Mouse (Mus musculus) forebrain, embryonic 13.5 days (tissue): ENCODE results near the gene Gm49369. TPM values are rescaled to one million over a fixed set of nuclear protein-coding genes. Genes with fewer than 3 reads are reported as not detected.
"Not testable (repeated sequence)": the region's sequence is repeated elsewhere in the genome, so short reads cannot be mapped to it uniquely, and the experiment has no call there.

Experiments used
- ATAC-seq: fragments of 200-750 bp; cut with Nextera tagmentation; 2 replicates; pipeline ENCODE4 v1.8.0; 2017
- H3K27ac ChIP-seq: fragments of 300-500 bp; sonication (generic); 2 replicates; pipeline ENCODE4 v1.5.1; 2015; ENCODE audit warnings: inconsistent platforms, mild to moderate bottlenecking, moderate library complexity
- H3K27me3 ChIP-seq: fragments of 300-500 bp; sonication (generic); 2 replicates; pipeline ENCODE4 v1.6.1; 2015; ENCODE audit warnings: mild to moderate bottlenecking, inconsistent platforms
- H3K36me3 ChIP-seq: fragments of 300-500 bp; sonication (generic); 2 replicates; pipeline ENCODE4 v1.6.1; 2015; ENCODE audit warnings: mild to moderate bottlenecking, inconsistent platforms; ENCODE audit not compliant: poor library complexity, severe bottlenecking
- H3K4me1 ChIP-seq: fragments of 300-500 bp; sonication (generic); 2 replicates; pipeline ENCODE4 v1.6.1; 2015; ENCODE audit warnings: inconsistent platforms
- H3K4me2 ChIP-seq: fragments of 300-500 bp; sonication (generic); 2 replicates; pipeline ENCODE4 v1.6.1; 2015; ENCODE audit warnings: inconsistent platforms, mild to moderate bottlenecking, moderate library complexity
- H3K4me3 ChIP-seq: fragments of 300-500 bp; sonication (generic); 2 replicates; pipeline ENCODE4 v1.5.1; 2015; ENCODE audit warnings: mild to moderate bottlenecking, inconsistent platforms
- H3K9ac ChIP-seq: fragments of 300-500 bp; sonication (generic); 2 replicates; pipeline ENCODE4 v1.6.1; 2015; ENCODE audit warnings: mild to moderate bottlenecking, inconsistent platforms
- H3K9me3 ChIP-seq: fragments of 300-500 bp; sonication (generic); replicated peaks from 2 replicates; pipeline ENCODE4 v1.6.1; 2016; ENCODE audit warnings: inconsistent platforms
- WGBS: fragments of 180-500 bp; shearing (Covaris S2); methylation state at CpG from one replicate; pipeline ENCODE4 v1.1.7; 2015; 5-methylcytosine and 5-hydroxymethylcytosine counted together
- polyA plus RNA-seq: library from polyadenylated mRNA; unstranded; fragments of >200 nt; fragmentation: Nextera tagmentation; extraction: Ambion mirVana; gene quantifications from 2 replicates; pipeline ENCODE4 v1.2.1, GENCODE M21; 2015

Gm49369 gene
- polyA plus RNA-seq, 1 experiment from 2014 or later, result not detected

GRCm38 (mm10) chr7:142335151-142335550, 47.3 kb downstream of the Gm49369 start:
- ATAC-seq, result peak; percentile 41; the same call in 1 of the 2 replicates
- H3K27ac ChIP-seq, result no peak overlapping the region
- no peaks in the 10 kb centered on the region for H3K36me3 ChIP-seq
- no peaks in the 10 kb centered on the region for H3K9me3 ChIP-seq
- no peak overlapping the region for H3K4me3 ChIP-seq
- H3K4me1 ChIP-seq, result no peaks in the 10 kb centered on the region
- H3K4me2 ChIP-seq, result no peak overlapping the region
- 76% methylated on average over 8 of the region's 8 CpGs for WGBS
- no peaks in the 10 kb centered on the region for H3K27me3 ChIP-seq
- H3K9ac ChIP-seq, result no peak overlapping the region

- Histone ChIP-seq H3K9me3 (no peaks in the 10 kb centered on the region), H3K27ac (no peak overlapping the region), H3K4me3 (no peak overlapping the region), H3K27me3 (no peaks in the 10 kb centered on the region), H3K4me1 (no peaks in the 10 kb centered on the region), H3K4me2 (no peak overlapping the region), H3K36me3 (no peaks in the 10 kb centered on the region), H3K9ac (no peak overlapping the region)
- 0% methylated on average over 3 of the region's 3 CpGs for WGBS
- peak; percentile 94 for ATAC-seq
These were observed 48.2 kb downstream of the Gm49369 start for GRCm38 (mm10) chr7:142334246-142334645.

GRCm38 (mm10) chr7:142332741-142333140, 49.7 kb downstream of the Gm49369 start:
- ATAC-seq, H3K27ac ChIP-seq, H3K4me3 ChIP-seq, H3K27me3 ChIP-seq, H3K9ac ChIP-seq, H3K9me3 ChIP-seq, H3K4me1 ChIP-seq, H3K36me3 ChIP-seq, H3K4me2 ChIP-seq: not testable (repeated sequence)
- WGBS, result 69% methylated on average over 6 of the region's 9 CpGs

GRCm38 (mm10) chr7:142331281-142331680, 51.2 kb downstream of the Gm49369 start:
- no peak overlapping the region for H3K4me2 ChIP-seq
- H3K4me1 ChIP-seq, result no peaks in the 10 kb centered on the region
- H3K9me3 ChIP-seq, result no peaks in the 10 kb centered on the region
- H3K27me3 ChIP-seq, result no peaks in the 10 kb centered on the region
- ATAC-seq, result no peak
- H3K27ac ChIP-seq, result no peak overlapping the region
- WGBS, result 86% methylated on average over 4 of the region's 4 CpGs
- H3K9ac ChIP-seq, result no peak overlapping the region
- no peak overlapping the region for H3K4me3 ChIP-seq
- H3K36me3 ChIP-seq, result no peaks in the 10 kb centered on the region

- no peak overlapping the region for H3K4me3 ChIP-seq
- no peak overlapping the region for H3K4me2 ChIP-seq
- H3K27ac ChIP-seq, result no peak overlapping the region
- no peaks in the 10 kb centered on the region for H3K36me3 ChIP-seq
- H3K9ac ChIP-seq, result no peak overlapping the region
- H3K4me1 ChIP-seq, result no peaks in the 10 kb centered on the region
- ATAC-seq, result no peak
- no peaks in the 10 kb centered on the region for H3K9me3 ChIP-seq
- no peaks in the 10 kb centered on the region for H3K27me3 ChIP-seq
- WGBS, result 87% methylated on average over 9 of the region's 9 CpGs
These were observed 52.2 kb downstream of the Gm49369 start for GRCm38 (mm10) chr7:142330271-142330724.

- WGBS, result 57% methylated on average over 3 of the region's 3 CpGs
- ATAC-seq, result no peak
- Histone ChIP-seq H3K4me2 (no peak overlapping the region), H3K27me3 (no peaks in the 10 kb centered on the region), H3K9me3 (no peaks in the 10 kb centered on the region), H3K4me3 (no peak overlapping the region), H3K27ac (no peak overlapping the region), H3K9ac (no peak overlapping the region), H3K36me3 (no peaks in the 10 kb centered on the region), H3K4me1 (no peaks in the 10 kb centered on the region)
These were observed 54.0 kb downstream of the Gm49369 start for GRCm38 (mm10) chr7:142328507-142328906.

DNA sequence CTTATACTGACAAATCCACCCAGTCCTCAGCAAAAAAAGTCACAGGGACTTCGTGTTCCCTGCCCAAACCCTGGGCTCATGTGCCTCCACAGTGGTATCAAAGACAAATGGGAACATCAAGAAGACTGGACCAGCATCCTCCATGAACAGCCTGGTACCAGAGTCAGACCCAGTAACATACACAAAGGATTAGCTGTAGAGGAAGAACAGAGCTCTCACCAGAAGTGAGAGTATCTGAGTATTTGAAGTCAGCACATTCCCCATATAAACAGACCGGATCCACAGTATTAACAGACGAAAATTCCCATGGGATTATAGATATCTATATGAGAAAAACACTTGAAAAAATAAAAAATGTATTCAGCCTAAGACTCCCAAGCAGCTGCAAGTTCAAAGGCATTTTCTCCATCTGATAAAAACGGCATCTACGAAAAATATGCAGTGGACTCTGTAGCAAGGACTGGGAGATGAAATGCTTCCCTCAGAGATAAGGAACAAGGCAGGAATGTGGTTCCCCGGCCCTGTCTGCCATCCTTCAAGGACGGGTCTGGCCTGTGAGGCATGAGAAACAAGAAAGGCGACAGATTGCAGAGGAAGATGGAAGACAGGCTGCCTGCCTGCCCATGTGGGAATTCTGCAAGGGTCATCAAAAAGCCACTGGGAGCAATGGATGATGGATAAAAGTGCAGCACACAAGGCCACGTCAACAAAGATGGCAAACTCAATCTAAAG, 55.6 kb downstream of the Gm49369 start:
- no peaks in the 10 kb centered on the region for H3K4me1 ChIP-seq
- ATAC-seq, result no peak
- H3K36me3 ChIP-seq, result no peaks in the 10 kb centered on the region
- H3K27me3 ChIP-seq, result no peaks in the 10 kb centered on the region
- no peaks in the 10 kb centered on the region for H3K9me3 ChIP-seq
- no peak overlapping the region for H3K27ac ChIP-seq
- 82% methylated on average over 9 of the region's 9 CpGs for WGBS
- no peak overlapping the region for H3K9ac ChIP-seq
- H3K4me3 ChIP-seq, result no peak overlapping the region
- no peak overlapping the region for H3K4me2 ChIP-seq

- H3K27me3 ChIP-seq, result no peaks in the 10 kb centered on the region
- no peak overlapping the region for H3K4me3 ChIP-seq
- no peak for ATAC-seq
- WGBS, result 89% methylated on average over 12 of the region's 12 CpGs
- no peaks in the 10 kb centered on the region for H3K9me3 ChIP-seq
- no peaks in the 10 kb centered on the region for H3K36me3 ChIP-seq
- H3K4me1 ChIP-seq, result no peaks in the 10 kb centered on the region
- no peak overlapping the region for H3K4me2 ChIP-seq
- no peak overlapping the region for H3K9ac ChIP-seq
- no peak overlapping the region for H3K27ac ChIP-seq
These were observed 58.9 kb downstream of the Gm49369 start for GRCm38 (mm10) chr7:142323396-142324117.

GRCm38 (mm10) chr7:142322641-142323040, 59.8 kb downstream of the Gm49369 start:
- no peak for ATAC-seq
- Histone ChIP-seq H3K4me1 (no peaks in the 10 kb centered on the region), H3K27me3 (no peaks in the 10 kb centered on the region), H3K4me3 (no peak overlapping the region), H3K4me2 (no peak overlapping the region), H3K27ac (no peak overlapping the region), H3K9me3 (no peaks in the 10 kb centered on the region), H3K36me3 (no peaks in the 10 kb centered on the region), H3K9ac (no peak overlapping the region)
- 92% methylated on average over 6 of the region's 6 CpGs for WGBS

GRCm38 (mm10) chr7:142321637-142322306, 60.7 kb downstream of the Gm49369 start:
- 39% methylated on average over 7 of the region's 10 CpGs for whole genome bisulfite sequencing
- not testable (repeated sequence) for H3K4me2 ChIP-seq, H3K27ac ChIP-seq, H3K36me3 ChIP-seq, H3K4me1 ChIP-seq, H3K27me3 ChIP-seq, ATAC-seq, H3K9me3 ChIP-seq, H3K9ac ChIP-seq, H3K4me3 ChIP-seq
